Mouse (Mus musculus) cerebellum, postnatal 4 days (tissue): ENCODE results near the gene Ppm1j.
A peak's percentile ranks its signal among the peaks of the same experiment; 100 is the strongest.
"Not testable (repeated sequence)": the region's sequence is repeated elsewhere in the genome, so short reads cannot be mapped to it uniquely, and the experiment has no call there.

Experiments
- DNase-seq, 2 experiments: peaks; one replicate each; pipeline ENCODE4 v3.0.0; 2022; ENCODE audit warnings: low spot score in 2 of 2, mixed read lengths in 1 of 2

Ppm1j gene

DNA sequence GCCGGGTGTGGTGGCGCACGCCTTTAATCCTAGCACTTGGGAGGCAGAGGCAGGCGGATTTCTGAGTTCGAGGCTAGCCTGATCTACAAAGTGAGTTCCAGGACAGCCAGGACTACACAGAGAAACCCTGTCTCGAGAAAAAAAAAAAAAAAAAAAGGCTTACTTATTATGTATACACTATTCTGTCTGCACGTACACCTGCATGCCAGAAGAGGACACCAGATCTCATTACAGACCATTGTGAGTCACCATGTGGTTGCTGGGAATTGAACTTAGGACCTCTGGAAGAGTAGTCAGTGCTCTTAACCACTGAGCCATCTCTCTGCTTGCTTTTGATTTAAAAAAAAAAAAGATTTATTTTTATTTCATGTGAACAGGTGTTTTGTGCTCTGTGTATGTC lies 32.4 kb downstream of the Ppm1j start:
- DNase-seq = not testable (repeated sequence)

DNA sequence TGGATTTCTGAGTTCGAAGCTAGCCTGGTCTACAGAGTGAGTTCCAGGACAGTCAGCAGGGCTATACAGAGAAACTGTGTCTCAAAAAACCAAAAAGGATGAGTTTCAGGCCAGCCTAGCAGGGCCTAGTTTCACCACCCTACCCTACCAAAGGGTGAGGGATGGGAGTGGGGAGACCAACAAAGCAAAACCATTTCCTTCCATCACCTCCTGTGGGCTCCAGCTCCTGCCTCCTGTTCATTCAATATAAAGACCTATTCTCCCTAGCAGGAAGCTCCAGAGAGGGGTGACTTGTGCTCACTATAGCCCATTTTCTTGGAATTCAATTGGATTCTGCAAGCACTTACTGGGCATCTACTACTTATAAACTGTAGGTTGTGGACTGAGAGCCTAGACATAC lies 33.9 kb downstream of the Ppm1j start:
- no peak for DNase-seq

DNA sequence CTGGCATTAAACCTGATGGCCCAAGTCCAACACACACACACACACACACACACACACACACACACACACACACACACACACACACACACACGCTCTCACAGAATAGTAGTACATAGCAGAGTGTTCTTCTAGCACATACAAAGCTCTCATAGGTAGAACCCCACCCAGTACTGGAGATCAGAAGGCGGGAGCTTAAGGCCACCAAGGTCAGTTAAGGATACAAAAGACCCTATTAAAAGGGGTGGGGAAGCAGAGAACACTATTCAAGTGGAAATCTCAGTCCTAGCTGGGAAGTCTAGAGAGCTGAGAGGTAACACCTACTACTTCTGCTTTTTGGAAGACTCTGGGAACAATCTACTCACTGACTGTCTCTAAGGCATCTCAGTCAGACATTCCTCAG lies 34.5 kb downstream of the Ppm1j start:
- no peak for DNase-seq

DNA sequence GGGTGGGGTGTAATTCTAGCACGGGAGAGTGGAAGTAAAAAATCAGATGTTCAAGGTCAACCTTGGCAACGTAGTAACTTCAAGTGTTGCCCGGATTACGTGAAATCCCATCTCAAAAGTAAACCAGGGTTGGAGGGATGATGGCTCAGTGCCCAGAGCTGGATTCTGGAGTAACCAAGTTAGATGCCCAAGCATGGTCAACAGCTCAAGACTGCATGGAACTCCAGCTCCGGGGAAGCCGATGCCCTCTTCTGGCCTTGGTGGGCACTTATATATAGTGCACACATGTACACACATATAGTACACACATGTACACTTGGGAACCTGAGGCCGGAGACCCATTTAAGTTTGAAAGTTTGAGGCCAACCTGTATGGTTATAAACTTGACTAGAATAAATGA lies 35.3 kb downstream of the Ppm1j start:
- no peak for DNase-seq

DNA sequence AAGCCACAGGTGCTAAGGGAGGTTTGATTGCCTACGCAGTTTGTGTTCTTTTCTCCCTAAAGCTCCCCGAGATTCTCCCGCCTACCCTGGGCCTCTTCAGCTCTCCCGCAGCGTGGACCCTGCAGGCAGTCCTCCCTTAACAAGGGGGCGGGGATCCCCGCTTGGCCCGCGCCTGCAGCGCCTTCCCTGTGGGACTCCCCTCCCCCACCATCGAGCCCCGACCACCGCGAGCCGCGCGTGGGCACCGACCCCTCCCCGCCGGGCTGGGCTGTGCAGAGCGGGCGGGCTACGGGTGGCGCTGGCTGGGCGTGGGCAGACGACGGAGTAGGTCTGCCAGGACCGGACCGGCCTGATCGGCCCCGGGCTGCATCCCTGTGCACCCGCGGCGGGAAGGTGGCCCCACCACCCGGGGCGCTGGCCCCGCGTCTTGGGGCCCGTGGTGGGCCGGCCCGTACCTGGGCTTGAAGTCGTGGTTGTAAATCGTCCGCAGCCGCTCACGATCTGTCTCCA lies 36.7 kb downstream of the Ppm1j start:
- peak; percentile 37 to 40 for DNase-seq

DNA sequence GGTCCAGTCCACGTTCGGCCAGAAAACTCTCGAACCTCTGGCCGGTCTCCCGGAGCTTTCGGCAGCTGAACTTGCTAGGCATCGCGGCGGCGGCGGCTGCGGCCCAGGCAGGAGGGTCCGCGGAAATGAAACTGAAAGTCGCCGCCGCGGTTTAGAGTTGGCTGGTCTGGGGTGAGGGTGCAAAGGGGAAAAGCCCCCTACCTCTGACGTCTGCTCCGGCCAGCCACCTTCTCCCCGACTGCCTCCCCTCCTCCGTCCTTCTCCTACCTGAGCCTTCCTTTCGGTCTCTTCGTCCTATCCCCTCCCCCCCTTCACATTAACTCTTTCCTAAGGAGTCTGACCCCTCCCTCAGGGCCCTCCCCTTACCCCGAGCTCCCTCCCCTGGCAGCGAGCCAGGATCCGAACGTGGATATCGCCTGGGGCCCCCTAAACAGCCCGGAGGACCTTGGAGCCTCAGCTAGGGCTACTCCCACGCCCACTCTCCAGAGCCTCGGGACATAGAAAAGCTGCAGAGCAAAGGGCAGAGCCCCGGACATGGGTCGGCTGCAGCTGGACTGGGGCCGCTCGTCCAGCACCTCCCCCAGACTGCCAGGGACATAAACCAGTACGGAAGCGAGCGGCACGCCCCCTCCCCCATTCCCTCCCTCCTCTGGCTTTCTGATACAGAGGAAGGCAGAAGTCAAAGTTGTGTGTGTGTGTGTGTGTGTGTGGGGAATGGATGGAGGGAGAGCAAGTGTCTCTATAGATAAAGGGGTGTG lies 37.3 kb downstream of the Ppm1j start, which contains the start of gene Mov10:
Gene Mov10 (minus strand): TSS at position 573 of the 758 bp plus-strand sequence.
- DNase-seq = peak in 1 of 2 experiments; percentile 55

DNA sequence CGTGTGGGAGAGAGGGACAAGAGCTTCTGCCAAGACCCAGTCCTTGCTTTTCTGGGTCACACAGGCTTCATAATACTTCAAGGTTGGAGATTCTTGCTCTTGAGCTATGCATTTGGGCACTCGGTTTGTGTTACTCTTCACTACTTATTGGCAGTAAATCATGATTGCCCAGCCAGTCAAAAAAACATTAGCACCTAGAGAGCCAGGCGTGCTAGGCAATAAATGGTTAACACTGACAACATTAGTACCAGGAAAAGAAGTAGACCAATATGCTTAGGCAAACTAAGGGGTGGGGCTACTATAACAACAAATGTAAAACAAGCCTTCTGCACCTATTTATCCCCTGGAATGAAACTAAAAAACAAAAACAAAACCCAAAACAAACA lies 37.9 kb downstream of the Ppm1j start:
- no peak for DNase-seq

DNA sequence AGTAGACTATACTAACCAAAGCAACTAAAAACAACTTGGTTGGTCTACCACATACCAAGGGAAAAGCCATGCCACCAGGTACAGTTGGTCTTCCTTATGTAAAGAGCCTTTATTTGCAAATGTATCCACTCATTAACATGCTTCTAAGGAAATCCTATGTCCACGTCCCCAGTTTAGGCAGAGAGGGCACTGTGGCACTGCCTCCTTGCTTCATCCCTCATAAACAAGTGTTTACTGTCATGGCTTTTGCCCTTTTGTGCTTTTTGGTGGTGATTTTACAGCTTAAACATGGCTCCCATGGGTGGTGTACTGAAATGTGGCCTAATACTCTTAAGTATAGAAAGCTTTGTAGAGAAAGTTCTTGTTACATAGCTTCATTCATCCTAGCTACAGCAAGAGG lies 39.6 kb downstream of the Ppm1j start:
- DNase-seq = no peak

DNA sequence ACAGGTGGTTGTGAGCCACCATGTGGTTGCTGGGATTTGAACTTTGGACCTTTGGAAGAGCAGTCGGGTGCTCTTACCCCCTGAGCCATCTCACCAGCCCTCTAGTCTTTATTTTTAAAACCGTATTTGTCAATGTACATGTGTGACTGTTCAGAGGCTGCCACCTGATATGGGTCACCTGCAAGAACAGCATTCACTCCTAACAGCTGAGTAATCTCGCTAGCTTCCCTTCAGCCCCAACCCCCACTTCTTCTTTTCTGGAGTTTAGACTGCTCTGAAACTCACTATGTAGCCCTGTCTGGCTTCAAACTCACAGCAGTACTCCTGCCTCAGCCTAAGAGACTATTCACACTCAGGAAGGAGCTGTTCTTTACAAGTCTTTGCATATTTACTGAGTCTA lies 41.6 kb downstream of the Ppm1j start:
- DNase-seq = no peak
